Mouse (Mus musculus) ES-CJ7 (cell line): ENCODE measurements around the gene 1700056E22Rik.
A peak's percentile ranks its signal among the peaks of the same experiment; 100 is the strongest.

Experiments
- DNase-seq: peaks from one replicate; pipeline ENCODE4 v3.0.0; 2011; ENCODE audit warnings: low read depth, low spot score

Gene 1700056E22Rik

DNA sequence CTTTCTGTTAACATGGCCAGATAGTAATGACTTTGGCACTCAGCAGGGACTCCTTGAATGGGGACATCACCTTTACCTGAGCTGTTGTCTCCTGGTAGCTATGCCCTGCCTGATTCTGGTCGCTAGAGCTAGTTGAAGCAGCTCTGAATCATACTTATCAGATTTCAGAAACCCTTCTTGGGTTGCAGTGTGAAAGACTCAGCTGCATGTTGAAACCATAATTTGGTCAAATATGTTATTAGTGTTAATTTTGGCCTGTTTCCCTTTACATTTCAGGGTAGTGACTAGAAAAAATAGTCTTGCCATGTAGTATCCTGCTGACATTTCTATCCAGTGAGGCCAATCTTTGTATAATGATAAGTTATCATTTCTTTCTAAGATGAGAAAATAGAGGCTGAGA is 17.2 kb upstream of the 1700056E22Rik start:
- DNase-seq: no peak

DNA sequence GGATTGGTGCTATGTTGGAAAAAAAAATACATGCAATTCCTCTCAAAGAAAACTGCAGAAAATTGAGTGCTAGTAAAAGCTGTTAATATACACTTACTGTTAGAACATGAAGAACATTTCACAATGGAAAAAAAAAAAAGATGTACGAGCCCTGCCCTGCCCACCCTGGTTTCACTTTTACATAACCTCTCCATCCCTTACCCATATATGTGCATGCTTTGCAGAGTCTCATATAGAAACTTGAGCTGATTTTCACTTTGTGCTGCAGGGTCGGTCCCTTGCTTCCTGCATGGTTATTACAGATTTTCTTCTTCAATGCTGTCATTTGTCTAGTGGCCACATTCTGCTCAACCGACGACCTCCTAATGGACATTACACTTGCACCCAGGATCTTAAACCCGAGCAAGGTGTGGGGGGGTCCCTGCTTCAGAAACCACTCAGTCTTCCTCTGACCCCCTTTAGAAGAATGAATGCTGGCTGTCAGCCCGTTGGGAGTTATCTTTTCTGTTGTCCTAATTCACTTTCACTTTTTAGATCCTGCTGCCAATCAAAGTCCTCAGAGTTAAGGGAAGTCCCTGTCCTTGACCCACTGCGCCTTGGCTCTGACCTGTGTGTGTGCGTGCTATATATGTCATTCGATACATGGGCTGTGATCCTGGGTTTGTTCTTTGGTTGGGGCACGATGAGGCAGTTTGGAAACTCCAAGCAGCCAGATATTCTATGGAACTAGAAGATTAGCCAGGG is 14.7 kb upstream of the 1700056E22Rik start:
- DNase-seq: no peak

DNA sequence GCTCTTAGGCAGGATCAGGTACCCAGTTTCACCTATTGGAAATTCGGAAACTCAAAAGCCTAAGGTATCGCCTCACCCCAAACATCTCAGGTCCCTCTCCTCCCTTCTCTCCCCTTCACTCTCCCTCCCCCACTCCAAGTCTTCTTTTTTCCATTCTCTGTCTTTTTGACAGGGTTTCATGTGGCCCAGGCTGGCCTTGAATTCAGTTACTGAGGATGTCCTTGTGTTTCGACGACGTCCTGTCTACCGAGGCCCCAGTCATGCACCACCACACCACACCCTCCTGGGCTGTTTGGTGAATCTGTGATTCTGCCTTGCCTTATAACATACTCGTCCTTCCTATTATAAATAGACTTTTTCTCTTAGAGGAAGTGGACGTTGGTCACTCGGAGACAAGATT is 13.7 kb upstream of the 1700056E22Rik start:
- DNase-seq: no peak

DNA sequence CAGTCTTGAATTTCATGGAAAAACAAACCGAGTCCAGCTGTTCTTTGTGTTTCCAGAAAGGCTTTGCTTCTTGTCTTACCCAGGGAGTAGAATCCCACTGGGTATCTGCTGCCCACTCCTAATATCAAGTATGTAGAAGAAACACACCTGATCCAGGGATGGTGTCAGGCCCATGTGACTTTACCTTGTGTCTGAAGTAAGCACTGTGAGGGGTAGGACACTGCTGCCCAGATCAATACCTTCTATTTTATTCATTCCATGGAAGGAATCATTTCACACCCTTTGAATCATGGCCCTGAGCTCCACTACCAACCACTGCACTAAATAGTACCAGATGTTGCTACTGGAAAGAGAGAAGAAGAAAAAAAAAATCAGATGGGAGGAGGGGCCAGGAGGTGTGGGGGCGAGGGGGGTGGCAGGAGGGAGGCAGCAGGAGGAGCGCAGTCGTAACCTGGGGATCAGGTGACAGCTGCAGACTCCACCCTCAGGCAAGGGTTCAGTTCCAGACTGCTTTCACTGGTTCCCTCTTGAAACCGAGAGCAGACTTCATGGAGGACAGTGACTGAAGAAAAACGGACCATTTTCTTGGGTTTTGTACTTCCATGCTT is 12.1 kb upstream of the 1700056E22Rik start:
- DNase-seq: peak; percentile 48

DNA sequence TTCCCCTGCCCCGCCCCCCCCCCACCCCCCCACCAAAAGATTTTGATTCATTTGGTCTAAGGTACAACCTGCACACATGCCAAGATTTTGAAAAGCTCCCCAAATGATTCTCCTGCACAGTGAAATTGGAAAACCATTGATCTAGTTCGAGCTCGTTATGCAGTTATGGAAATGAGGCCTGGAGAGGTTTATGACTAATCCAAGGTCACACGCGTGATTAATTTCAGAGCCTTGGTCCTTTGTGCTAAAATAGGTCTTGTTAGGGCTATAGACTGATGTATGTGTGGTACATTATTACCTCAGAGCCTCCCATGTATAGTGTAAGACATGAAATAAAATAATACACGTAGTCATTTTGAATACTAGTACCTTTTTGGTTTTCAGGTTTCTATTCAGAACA is 9.3 kb upstream of the 1700056E22Rik start:
- no peak for DNase-seq

DNA sequence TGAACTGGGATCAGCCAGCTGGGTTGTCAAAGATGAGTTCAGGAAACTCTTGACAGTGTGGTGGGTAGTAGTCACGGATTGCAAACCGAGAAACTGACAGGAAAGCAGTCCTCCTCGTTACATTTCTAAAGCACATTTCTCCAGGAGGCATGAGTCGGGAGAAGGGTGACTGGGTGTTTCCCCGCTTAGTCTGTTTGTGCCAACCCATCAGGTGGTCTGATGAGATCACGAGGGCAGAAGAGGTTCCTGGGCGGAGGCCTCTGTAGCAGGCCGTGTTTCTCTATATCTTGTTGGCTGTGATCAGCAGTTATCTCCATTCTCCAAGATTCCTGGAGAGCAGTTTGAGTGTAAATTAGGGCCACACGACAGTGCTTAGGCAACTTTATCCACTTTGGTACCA is 8.6 kb upstream of the 1700056E22Rik start:
- no peak for DNase-seq

DNA sequence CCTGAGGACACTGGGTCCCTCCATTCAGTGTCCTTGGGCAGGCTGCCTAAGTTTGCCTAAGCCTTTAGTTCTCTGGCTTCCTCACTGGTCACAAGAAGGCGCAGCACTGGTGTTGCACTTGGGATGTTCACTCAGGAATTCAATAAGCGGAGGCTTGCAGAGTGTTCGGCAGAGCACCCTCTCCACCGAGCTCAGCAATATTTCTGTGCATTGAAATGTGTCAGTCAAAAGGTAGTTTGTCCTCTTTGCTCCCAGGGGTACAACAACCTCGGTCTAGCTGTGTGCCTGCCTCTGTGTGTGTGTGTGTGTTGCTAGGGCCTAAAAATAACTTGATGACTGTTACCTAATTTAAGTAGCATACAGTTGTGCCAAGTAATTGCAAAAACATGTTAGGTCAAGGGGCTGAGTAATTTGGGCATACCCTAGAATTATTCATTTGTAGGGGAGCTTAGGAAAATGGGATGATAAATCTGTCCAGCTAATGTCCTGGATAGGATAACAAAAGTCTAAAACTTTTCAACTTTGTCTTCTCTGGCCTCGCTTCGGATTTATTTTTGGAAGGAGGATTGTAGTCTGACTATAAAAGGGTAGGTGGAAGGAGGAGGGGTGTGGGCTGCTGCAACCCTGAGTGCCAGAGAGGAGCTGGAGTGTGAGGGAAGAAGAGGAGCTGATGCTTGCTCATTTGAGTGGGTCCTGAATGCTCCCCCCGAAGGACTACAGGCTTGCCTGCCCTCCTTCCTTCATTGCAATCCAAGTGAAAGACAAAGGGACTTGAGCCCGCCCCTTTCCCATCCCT is 7.9 kb upstream of the 1700056E22Rik start:
- no peak for DNase-seq

DNA sequence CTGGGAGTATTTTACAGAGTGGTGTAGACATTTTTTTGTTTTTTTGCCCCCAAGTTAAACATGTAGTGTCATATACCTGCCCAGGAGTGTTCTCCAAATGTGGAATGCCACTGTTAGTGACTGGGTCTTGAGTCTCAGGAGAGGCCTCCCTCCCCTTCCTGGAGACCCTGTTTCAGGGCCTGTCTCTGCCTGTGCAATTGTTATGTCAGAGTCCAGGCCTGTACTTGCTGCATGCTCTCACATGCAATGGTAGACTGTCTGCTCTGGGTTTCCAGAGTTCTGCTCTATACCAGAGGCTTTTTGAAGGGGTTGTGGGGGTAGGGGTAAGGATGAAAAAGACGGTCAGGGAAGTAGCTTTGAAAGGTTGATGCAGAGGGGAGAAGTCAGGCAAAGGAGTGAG is 6.8 kb upstream of the 1700056E22Rik start:
- no peak for DNase-seq

DNA sequence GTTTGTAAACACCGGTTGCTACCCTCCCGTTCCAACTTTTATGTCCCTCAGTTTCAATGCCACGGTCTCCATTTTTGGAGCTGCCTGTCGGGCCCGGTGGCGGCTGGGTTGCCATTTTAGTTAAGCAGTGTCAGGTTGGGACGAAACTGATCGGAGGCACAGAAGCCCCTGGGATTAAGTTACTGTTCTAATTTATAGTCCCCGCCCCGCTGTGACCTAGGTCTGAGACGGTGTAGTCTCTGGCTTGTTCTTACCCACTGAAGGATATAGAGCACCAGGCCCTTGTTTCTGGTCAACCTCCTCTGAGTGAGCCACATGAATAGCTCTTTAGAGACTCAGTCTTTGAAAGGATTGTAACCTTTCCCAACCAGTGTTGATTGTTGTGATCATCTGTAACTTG is 6.1 kb upstream of the 1700056E22Rik start:
- DNase-seq: no peak

DNA sequence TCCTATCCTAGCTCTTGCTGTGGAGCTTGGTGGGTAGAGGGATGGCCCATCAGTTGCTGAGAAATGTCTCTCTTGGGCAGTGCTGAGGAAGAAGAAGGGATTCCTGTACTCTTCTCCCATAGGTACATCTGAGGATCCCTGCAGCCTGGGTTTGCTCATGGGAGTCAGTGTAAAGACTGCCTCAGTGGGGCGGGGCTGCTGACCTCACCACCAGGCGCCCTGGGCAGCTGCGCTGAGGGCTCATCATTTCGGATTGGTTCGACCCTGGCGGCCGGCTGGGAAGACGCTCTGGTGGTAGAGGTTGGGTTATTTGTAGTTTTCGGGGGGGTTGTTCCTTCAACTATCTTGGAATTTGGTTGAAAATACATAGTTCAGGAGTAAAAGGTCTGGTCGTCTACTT is 5.2 kb upstream of the 1700056E22Rik start:
- no peak for DNase-seq

DNA sequence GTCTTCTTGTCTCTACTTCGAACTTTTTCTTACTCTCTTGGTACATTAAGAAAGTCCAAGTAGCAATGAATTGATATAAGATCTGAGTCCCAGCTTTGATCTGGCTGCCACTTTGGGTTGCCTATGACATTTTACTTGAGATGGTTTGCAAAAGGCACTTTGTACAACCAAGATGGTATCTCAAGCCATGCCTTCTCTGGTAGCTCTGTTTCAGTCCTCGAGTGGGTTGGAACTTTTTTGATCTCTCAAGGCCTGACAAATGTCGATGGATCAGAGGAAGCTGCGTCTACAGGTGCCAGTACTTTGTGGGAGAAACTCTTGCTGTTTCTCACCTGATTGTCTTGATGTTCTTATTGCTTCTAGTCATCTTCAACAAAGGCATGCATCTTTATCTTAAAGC is 3.7 kb upstream of the 1700056E22Rik start:
- DNase-seq: no peak

DNA sequence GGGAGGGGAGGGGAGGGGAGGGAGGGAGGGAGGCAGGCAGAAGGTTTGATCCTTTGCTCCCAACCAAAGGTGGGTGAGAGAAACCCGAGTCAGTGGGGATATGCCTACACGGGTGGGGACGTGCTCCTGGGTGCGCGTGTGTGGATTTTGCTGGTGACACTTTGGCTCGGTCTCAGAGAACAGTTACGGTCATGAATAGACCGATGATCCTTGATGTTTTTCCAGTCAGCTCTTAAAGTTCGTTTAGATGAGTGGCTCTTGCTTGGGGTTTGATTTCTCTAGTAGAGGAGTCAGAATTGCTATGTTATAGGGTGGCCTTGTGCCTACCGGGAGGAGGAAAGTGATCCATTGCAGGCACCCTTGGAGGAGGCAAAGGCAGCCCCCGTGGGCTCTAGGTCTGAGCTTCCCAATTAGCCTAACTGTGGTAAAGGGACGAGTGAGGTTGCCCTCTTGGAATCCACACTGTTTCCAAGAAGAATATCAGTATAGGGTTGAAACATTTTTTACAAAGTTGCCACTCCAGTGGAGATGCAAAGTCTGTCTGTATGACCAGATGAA is 1.3 kb upstream of the 1700056E22Rik start:
- no peak for DNase-seq

DNA sequence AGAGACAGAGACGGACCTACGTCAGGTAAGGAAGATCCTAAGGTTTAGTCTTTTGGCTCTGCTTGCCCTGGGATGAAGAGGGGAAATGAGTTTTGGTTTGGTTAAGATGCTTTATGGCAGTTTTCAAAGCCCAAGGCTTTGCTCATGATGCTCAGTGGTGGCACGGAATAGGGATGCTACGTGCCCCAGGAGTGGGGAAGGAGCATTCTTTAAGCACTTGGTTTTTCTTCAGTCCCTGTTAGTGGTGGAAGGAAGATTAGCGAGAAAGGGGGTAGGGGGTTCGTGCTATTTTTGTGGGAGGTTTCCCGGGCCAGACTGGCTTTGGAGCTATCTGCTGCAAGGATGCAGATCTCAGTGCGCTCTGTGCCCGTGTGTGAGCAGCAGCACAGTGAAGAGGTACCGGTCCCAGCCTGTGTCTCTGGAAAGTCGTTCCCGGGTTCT is 660 bp upstream of the 1700056E22Rik start:
- DNase-seq: peak; percentile 39

DNA sequence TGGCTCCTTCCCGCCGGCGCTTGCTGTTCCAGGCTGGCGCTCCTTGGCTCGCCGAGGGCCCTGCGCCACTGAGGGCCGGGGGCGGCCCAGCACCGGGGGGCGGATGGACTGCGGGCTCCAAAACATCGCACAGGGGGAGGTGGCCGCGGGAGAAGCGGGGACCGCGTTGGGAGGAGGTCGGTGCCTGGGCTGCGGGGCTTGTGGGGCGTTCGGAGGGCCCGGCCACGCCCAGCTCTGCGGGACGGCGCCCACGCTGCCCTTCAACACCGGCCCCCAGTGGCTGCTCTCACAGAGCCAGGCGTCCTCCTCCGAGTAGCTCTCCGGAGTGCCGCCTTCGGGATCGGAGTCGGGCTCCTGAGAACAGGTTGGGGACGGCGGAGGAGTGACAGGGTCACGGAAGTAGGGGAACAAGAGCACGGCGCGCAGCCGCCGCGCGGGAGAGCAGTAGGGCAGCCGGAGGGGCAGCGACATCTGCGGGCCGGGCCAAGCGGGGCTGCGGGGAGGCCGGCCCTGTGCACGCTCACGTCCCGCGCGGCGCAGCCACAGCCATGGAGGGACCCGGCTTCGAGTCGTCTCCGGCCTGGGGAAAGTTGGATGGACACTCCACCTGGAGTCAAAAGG is 601 bp downstream of the 1700056E22Rik start:
- DNase-seq: peak; percentile 53

DNA sequence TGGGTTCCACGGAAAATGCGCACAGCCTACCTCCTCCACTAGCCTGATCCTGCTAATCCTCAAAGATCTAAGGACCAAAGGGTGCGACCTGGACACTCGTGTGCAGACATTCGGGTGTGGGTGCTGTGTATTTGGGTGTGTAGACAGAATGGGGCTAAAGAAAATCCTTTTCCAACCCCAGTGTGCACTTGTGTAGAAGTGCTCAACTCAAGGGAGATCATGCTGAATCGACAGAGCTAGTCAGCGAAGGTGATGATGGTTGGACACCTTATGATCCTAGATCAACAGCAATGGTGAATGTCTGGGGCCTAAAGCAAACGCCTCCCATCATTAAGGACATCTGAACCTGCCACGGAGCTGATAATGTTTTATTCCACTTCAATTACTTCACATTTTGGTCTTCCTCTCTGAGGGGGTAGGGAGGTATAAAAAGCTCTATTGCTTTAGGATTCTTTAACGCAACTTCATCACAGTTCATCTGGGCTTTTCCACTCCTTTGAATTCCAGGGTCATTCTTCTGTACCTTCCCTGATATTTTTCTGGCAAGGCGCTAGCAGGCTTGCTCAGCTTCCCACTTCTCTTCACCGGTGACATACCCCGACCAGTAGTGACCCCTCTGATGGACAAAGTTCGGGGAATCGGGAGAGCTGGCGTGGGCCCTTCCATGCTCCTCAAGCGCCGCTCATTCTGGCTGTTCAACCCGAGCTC is 1.3 kb downstream of the 1700056E22Rik start:
- DNase-seq: no peak

DNA sequence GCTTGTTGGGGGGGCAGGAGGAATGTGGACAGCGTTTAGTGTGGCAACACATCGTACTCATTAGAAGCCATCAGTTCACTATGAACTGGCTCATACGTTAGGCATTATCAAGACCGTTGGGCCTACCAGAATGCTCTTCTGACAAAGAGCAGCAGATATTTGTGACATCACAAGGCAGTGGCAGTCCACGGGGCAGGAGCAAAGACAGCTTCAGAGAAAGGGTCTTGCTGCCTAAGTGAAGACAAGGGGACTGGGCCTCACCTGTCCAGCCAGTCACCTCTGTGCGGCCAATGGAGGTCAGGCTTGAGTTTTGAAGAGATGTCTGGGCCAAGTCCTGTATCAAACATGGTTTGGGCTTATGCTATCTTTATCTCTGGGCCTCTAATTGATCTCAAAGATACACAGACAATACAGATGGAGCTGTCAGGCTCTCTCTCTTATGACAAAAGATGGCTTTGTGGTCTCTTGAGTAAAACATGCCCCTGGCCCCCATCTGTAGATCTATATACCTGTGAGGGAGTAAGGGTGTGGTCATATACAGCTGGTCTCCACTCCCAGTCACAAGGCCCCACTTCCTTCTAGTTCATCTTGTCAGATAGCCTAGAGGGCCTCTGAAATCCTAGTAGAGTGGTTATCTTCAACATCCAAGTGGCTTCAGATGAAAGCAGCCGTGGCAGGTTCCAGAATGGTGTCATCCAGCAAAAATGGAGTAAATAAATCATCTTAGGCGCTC is 3.9 kb downstream of the 1700056E22Rik start:
- no peak for DNase-seq

DNA sequence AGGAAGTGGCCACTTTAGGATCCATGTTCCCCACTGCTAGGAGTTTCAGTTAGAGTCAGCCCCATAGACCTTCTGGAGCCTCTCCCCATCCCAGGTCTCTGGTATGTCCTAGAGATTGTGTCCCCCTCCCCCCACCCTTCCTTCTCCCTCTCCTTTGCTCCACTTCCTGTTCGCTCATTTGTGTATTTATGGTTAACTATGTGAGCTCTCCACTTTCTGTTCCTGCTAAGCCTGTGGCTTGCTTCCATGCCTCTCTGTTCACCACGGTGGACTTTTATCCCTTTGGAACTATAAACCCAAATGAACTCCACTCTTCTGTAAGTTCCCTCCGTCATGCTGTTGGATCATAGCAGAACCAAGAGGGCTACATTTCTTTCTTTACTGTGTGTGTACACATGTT is 7.1 kb downstream of the 1700056E22Rik start:
- DNase-seq: no peak

DNA sequence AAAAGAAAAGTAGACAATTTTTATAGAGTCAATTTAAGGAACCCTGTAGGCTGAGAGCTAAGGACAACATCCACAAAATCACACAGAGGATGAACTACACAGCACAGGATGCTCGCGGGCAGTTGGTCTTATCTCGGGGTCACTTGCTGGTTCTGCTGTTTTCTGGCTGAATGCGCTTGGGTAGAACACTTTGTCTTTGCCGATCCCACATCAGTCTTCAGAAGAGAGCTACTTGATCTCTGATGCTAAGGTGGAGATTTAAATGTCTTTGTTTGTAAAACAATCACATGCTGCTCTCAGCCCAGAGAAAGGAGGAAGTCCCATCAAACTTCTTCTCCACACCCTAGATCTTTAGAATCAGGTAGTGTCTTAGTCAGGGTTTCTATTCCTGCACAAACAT is 9.0 kb downstream of the 1700056E22Rik start:
- peak; percentile 86 for DNase-seq

DNA sequence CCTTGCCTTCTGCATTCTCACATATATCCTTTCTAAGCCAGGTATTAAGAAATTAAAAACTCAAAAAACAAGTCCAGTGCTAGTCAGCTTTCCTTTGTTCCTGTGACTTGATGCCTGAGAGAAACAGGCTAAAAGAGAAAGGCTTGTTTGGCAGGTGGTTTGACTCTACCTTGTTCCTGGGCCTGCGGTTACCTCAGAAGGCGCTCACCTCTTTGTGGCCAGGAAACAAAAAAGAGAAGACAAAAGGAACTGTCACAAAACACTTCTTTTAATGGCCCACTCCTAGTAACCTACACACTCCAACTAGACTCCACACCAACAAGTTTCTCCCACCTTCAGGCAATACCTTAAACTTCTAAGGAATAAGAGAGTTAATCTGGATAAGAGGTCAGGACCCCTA is 9.5 kb downstream of the 1700056E22Rik start:
- DNase-seq: no peak

DNA sequence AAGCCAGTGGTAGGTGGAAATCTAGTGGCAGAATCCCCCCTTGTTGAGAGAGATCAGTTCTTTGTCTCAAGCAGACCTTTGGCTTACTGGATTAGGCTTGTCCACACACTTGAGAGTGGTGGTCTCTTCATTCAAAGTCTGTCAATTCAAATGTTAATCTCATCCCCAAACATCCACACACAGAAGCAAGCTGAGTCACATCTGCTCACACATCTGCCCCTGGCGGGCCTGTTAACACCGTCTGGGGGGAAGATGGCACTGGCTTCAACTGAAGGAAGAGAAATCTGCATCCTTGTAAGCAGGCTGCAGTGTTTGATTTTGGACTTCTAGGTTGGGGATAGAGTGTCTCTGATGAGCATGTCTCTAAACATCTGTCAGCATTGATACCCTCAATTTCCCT is 10.1 kb downstream of the 1700056E22Rik start:
- DNase-seq: peak; percentile 69

DNA sequence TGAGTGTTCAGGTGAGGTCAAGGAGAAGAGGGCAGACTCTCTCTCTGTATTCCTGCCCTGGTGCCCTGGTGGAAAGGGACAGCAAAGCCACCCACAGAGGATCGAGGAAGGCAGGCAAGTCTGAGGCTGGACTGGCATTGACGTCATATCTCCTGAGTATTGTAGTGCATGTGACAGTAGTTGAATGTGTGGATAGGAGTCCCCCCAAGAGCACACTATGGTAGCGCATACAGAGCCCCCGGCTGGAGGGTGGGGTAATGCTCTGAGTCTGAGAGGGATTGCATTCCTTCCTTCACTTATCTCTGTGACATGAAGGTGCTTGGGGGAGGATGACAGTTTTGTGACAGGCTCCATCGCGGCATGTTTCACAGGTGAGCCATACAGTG is 14.4 kb downstream of the 1700056E22Rik start:
- no peak for DNase-seq
